Comparison of ENCODE assay signal across 8 mouse cellular contexts in the genomic region with DNA sequence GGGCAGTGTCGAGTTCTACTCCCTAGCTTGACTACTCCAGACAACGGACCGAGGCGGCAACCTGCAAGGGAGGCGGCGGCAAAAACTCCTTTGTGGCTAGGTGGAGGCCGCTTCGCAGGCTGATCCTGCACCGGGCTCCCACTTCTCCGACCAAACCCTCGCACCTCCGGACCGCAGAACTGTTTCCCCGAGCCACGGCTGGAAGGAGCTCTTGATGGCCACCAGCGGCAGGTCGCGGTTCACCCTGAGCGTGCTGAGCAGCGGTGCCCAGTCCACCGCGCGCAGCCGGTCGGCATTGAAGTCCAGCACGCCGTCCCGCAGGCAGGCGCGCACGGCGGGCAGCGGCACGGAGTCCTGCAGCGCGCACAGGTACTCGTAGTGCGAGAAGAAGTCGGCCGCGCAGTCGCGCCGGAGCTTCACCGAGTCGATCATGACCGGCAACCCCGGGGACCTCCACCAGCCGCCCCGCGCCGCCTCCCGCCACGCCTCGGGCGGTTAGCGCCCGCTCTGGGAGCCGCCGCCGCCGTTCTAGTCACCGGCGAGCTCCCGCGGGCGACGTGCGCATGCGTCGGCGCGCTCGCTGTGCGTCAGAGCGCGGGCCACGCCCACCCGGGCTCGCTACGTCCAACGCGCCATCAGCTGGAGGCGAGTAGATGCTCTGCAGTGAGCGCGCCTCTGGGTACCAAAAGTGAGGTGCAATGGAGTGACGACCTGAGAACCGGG. TPM values are rescaled to one million over a fixed set of nuclear protein-coding genes. Genes with fewer than 3 reads are reported as not detected.
DNase-seq lines count a peak whose midpoint lies in the region; TF ChIP-seq lines count a peak whose summit lies in the region.

A gene (minus strand): TSS at position 541 of the 723 bp plus-strand sequence.

- H3K4me1 ChIP-seq in megakaryocyte, embryonic 14.5 days, result peaks cover 25% of the 10 kb centered on the region

- H3K36me3 ChIP-seq in megakaryocyte, embryonic 14.5 days (replicated peaks; ENCODE audit: low read length), result peaks cover 18% of the 10 kb centered on the region

- peak; percentile 25; the same call in 1 of the 2 replicates for TF ChIP-seq CTCF in gastrocnemius, adult 2 months (IDR thresholded peaks at IDR 0.05)

- DNase-seq in WW6 (ENCODE audit: low read depth, low spot score), result peak; percentile 78
- peak; percentile 80 to 91 for DNase-seq in cerebellum, postnatal 4 days (ENCODE audit: low spot score in 2 of 2)
- DNase-seq in gastrocnemius, adult 2 months, result peak; percentile 94
- peak; percentile 67 for DNase-seq in hindlimb bud, embryonic 11.5 days (ENCODE audit: extremely low spot score, low read depth, low spot score)
- peak; percentile 86 to 90 for DNase-seq in left cerebral cortex, adult 8-10 months (ENCODE audit: low spot score in 2 of 2)
- peak; percentile 94 to 95 for DNase-seq in right cerebral cortex, postnatal 10 days (ENCODE audit: low spot score in 2 of 2)
- DNase-seq in urinary bladder, postnatal 25 days (ENCODE audit: low spot score), result peak; percentile 88

- H3K9me3 ChIP-seq in megakaryocyte, embryonic 14.5 days, result no peaks in the 10 kb centered on the region

- intact Hi-C loops in gastrocnemius, adult 2 months (cut with DNase I), result loop anchor here (5.0 kb wide), 1 partner anchor 117 kb away; no protein-coding TSS in a partner anchor

- peak within 1 kb of the TSS; percentile 78 for H3K4me3 ChIP-seq in gastrocnemius, adult 2 months
- peak within 1 kb of the TSS; percentile 99 for H3K4me3 ChIP-seq in megakaryocyte, embryonic 14.5 days (replicated peaks)

- H3K27ac ChIP-seq in gastrocnemius, adult 2 months, result peak within 1 kb of the TSS; percentile 93

- H3K27me3 ChIP-seq in megakaryocyte, embryonic 14.5 days (replicated peaks), result no peaks in the 10 kb centered on the region

RNA-seq across cellular contexts. Expression of the gene that starts here (rescaled TPM):
- 1 to 10 TPM; 2.1 to 2.3 TPM for total RNA-seq in gastrocnemius, adult 2 months (2021)
- 10 to 100 TPM in 2 of 4 experiments, 1 to 10 TPM in 2; 8.8 to 10.5 (median 9.8) TPM for total RNA-seq in left cerebral cortex, adult 8-10 months (2022)
- polyA plus RNA-seq in megakaryocyte, embryonic 14.5 days (2012; ENCODE audit: insufficient read depth, low replicate concordance), result 0.65 and 2.2 TPM in 2 replicates

Comparison
In these comparisons a context has a peak if more than half of its experiments do, and no peak if none do; other contexts are left out.
1. Peak in every context shown above with its lines: DNase-seq, H3K4me3 ChIP-seq and H3K27ac ChIP-seq.